Mouse (Mus musculus): ENCODE results near the gene Gtf3c5. TPM values are rescaled to one million over a fixed set of nuclear protein-coding genes. Genes with fewer than 3 reads are reported as not detected.

Gene Gtf3c5
- polyA plus RNA-seq, 1 experiment from 2014 or later = 37.2 TPM

GRCm38 (mm10) chr2:28537995-28538816 lies 45.3 kb downstream of the Gtf3c5 start:
- Histone ChIP-seq H3K4me1 (peaks cover 76% of the 10 kb centered on the region), H3K4me3 (replicated peaks) (no peak overlapping the region), H3K27me3 (replicated peaks) (no peaks in the 10 kb centered on the region), H3K4me2 (no peak overlapping the region), H3K36me3 (peaks cover 18% of the 10 kb centered on the region), H3K9ac (replicated peaks) (no peak overlapping the region), H3K9me3 (replicated peaks) (no peaks in the 10 kb centered on the region), H3K27ac (replicated peaks) (peak overlapping the region; percentile 78)
- no peak for ATAC-seq (ENCODE audit: low FRiP score)
- WGBS = 65% methylated on average over 8 of the region's 8 CpGs

GRCm38 (mm10) chr2:28537634-28537920 lies 46.0 kb downstream of the Gtf3c5 start:
- ATAC-seq (ENCODE audit: low FRiP score) = no peak
- no peaks in the 10 kb centered on the region for H3K9me3 ChIP-seq (replicated peaks)
- H3K9ac ChIP-seq (replicated peaks) = no peak overlapping the region
- H3K27ac ChIP-seq (replicated peaks) = no peak overlapping the region
- H3K27me3 ChIP-seq (replicated peaks) = no peaks in the 10 kb centered on the region
- H3K4me2 ChIP-seq = no peak overlapping the region
- 36% methylated on average over 4 of the region's 4 CpGs for WGBS
- H3K4me3 ChIP-seq (replicated peaks) = no peak overlapping the region
- H3K36me3 ChIP-seq = peaks cover 13% of the 10 kb centered on the region
- H3K4me1 ChIP-seq = peaks cover 82% of the 10 kb centered on the region

- Histone ChIP-seq H3K36me3 (peaks cover 7% of the 10 kb centered on the region), H3K4me1 (peaks cover 88% of the 10 kb centered on the region), H3K27me3 (replicated peaks) (no peaks in the 10 kb centered on the region), H3K27ac (replicated peaks) (no peak overlapping the region), H3K9ac (replicated peaks) (no peak overlapping the region), H3K4me2 (no peak overlapping the region), H3K4me3 (replicated peaks) (no peak overlapping the region), H3K9me3 (replicated peaks) (no peaks in the 10 kb centered on the region)
- no peak for ATAC-seq (ENCODE audit: low FRiP score)
- 73% methylated on average over 11 of the region's 11 CpGs for WGBS
These were observed 46.6 kb downstream of the Gtf3c5 start for GRCm38 (mm10) chr2:28536766-28537633.

DNA sequence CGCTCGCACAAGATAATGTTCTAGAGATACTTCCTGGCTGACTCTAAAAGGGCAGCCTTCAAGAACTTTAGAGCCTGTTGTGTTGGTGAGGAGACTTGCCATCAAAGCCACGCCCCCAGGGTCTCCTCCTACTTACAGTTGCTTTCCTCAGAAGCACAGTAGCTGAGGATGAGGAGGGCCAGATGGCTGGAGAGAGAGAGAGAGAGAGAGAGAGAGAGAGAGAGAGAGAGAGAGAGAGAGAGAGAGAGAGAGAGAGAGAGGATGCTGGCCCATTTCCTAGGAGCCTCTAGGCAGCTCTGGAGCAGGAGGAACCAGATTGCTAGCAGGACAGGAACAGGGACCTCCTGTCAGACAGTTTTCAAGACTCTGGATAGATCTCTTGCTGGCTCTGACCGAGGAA lies 47.4 kb downstream of the Gtf3c5 start:
- Histone ChIP-seq H3K9me3 (replicated peaks) (no peaks in the 10 kb centered on the region), H3K27me3 (replicated peaks) (no peaks in the 10 kb centered on the region), H3K27ac (replicated peaks) (no peak overlapping the region), H3K36me3 (0 out of 2 replicates have a peak, but pooled peaks cover 2% of the 10 kb centered on the region), H3K9ac (replicated peaks) (no peak overlapping the region), H3K4me3 (replicated peaks) (no peak overlapping the region), H3K4me1 (peaks cover 95% of the 10 kb centered on the region), H3K4me2 (0 out of 2 replicates have a peak overlapping the region, but pooled peaks have one; percentile 80)
- 70% methylated on average over 4 of the region's 4 CpGs for WGBS
- no peak for ATAC-seq (ENCODE audit: low FRiP score)

GRCm38 (mm10) chr2:28535650-28536049 lies 47.9 kb downstream of the Gtf3c5 start:
- Histone ChIP-seq H3K4me1 (peaks cover 98% of the 10 kb centered on the region), H3K4me2 (peak overlapping the region; percentile 80), H3K27me3 (replicated peaks) (no peaks in the 10 kb centered on the region), H3K27ac (replicated peaks) (peak overlapping the region; percentile 82), H3K9me3 (replicated peaks) (no peaks in the 10 kb centered on the region), H3K4me3 (replicated peaks) (0 out of 2 replicates have a peak overlapping the region, but pooled peaks have one; percentile 61), H3K36me3 (0 out of 2 replicates have a peak, but pooled peaks cover 2% of the 10 kb centered on the region), H3K9ac (replicated peaks) (peak overlapping the region; percentile 23; the same call in 1 of the 2 replicates)
- 28% methylated on average over 7 of the region's 7 CpGs for WGBS
- ATAC-seq (ENCODE audit: low FRiP score) = no peak

DNA sequence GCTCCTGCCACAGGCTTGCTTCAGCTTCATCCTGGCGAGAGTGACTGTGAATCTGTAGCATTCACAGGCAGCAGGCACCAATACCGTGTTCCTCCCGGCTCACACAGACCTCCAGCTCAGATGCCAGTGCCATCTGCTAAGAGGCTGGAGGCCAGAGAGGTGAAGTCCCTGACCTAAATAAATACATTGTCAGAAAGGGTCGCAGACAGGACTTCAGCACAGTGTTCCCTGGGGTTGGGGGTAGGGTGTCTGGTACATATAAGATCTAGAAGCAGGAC lies 48.3 kb downstream of the Gtf3c5 start:
- H3K4me1 ChIP-seq = peaks cover 98% of the 10 kb centered on the region
- H3K4me3 ChIP-seq (replicated peaks) = 0 out of 2 replicates have a peak overlapping the region, but pooled peaks have one; percentile 61
- no peaks in the 10 kb centered on the region for H3K27me3 ChIP-seq (replicated peaks)
- H3K36me3 ChIP-seq = no peaks in the 10 kb centered on the region
- H3K27ac ChIP-seq (replicated peaks) = peak overlapping the region; percentile 82
- ATAC-seq (ENCODE audit: low FRiP score) = no peak
- no peaks in the 10 kb centered on the region for H3K9me3 ChIP-seq (replicated peaks)
- WGBS = 29% methylated on average over 4 of the region's 4 CpGs
- H3K9ac ChIP-seq (replicated peaks) = peak overlapping the region; percentile 23; the same call in 1 of the 2 replicates
- H3K4me2 ChIP-seq = peak overlapping the region; percentile 80

DNA sequence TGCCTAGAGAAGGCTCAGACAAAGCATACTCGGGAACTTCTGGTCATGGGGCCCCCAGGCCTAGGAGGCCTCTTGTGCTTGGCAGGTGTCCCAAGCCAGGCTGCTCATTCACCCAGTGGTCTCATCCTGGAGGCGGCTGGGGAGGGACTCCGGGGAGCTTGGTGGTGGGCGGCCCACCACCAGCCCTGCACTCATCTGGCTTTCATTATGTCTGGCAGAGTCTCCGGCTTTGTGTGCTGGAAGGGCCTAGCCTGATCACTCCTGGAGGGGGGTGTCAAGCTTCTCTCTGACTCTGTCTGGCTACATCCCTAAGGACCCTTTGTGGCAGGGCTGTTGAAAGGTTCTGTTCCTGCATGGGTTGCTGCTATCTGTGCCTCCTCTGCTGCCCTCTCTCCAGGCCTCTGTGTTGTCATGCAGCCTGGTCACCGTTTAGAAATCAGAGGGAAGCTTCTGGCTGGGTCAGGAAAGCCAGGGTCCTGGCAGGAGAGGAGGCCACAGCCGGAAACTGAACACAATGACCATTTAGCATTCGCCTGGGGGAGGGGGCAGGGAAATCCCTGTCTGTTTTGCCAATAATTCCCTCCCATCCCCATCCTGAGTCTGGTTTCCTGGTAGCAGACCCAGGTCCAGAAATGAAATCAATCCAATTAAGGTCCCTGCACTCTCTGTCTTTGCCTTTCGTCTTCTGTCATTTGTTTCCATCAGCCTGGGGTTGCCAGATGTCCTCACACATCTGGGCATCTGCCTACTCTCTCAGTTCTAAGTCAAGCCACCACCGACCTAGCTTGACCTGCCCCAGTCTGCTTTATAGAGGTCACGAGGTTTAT lies 48.9 kb downstream of the Gtf3c5 start:
- no peaks in the 10 kb centered on the region for H3K9me3 ChIP-seq (replicated peaks)
- H3K4me1 ChIP-seq = peaks cover 98% of the 10 kb centered on the region
- H3K27me3 ChIP-seq (replicated peaks) = no peaks in the 10 kb centered on the region
- H3K9ac ChIP-seq (replicated peaks) = peak overlapping the region; percentile 73
- ATAC-seq (ENCODE audit: low FRiP score) = peak; percentile 18
- H3K4me3 ChIP-seq (replicated peaks) = peak overlapping the region; percentile 61
- H3K4me2 ChIP-seq = peak overlapping the region; percentile 80
- 26% methylated on average over 11 of the region's 11 CpGs for WGBS
- no peaks in the 10 kb centered on the region for H3K36me3 ChIP-seq
- H3K27ac ChIP-seq (replicated peaks) = peak overlapping the region; percentile 82

DNA sequence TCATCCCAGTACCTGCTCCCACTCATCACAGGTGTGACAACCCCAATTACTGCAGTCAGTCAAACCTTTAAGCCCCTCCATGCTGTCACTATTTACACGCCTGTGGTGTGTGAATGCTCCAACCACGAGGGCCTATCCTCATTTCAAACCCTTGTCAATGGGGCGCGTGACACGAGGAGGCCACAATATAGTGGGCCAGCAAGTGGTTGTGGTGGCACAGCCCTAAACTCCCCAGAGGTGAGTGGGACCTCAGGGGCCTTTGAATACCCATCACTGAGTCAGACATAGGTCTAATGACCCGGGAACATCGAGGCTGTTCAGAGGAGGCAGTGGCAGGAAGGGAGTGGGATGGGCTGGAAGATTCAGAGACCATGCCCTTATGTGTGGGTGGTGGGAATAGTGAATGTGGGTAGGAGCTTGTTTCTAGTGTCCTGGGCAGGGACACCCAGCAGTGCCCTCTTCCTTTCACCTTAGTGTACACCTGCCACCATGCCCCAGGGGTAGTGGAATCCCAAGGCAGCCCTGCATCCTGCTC lies 49.6 kb downstream of the Gtf3c5 start:
- peak; percentile 8 for ATAC-seq (ENCODE audit: low FRiP score)
- Histone ChIP-seq H3K36me3 (no peaks in the 10 kb centered on the region), H3K4me3 (replicated peaks) (peak overlapping the region; percentile 61), H3K4me2 (peak overlapping the region; percentile 80), H3K27ac (replicated peaks) (peak overlapping the region; percentile 82), H3K27me3 (replicated peaks) (no peaks in the 10 kb centered on the region), H3K9ac (replicated peaks) (peak overlapping the region; percentile 73), H3K9me3 (replicated peaks) (no peaks in the 10 kb centered on the region), H3K4me1 (peaks cover 98% of the 10 kb centered on the region)
- WGBS = 44% methylated on average over 7 of the region's 7 CpGs

- ATAC-seq (ENCODE audit: low FRiP score) = peak; percentile 94
- WGBS = 3% methylated on average over 49 of the region's 49 CpGs
- H3K4me2 ChIP-seq = peak overlapping the region; percentile 80
These were observed 50.4 kb downstream of the Gtf3c5 start for GRCm38 (mm10) chr2:28532938-28533771.

GRCm38 (mm10) chr2:28530311-28530710 lies 53.2 kb downstream of the Gtf3c5 start:
- no peak for ATAC-seq (ENCODE audit: low FRiP score)
- Histone ChIP-seq H3K4me2 (no peak overlapping the region), H3K4me1 (peaks cover 98% of the 10 kb centered on the region), H3K9me3 (replicated peaks) (no peaks in the 10 kb centered on the region), H3K9ac (replicated peaks) (no peak overlapping the region), H3K27ac (replicated peaks) (peak overlapping the region; percentile 15; the same call in 1 of the 2 replicates), H3K36me3 (no peaks in the 10 kb centered on the region), H3K27me3 (replicated peaks) (no peaks in the 10 kb centered on the region), H3K4me3 (replicated peaks) (no peak overlapping the region)
- 55% methylated on average over 7 of the region's 7 CpGs for WGBS

More at GRCm38 (mm10) chr2:28532938-28533771, 50.4 kb downstream of the Gtf3c5 start:
- Histone ChIP-seq H3K4me3 (replicated peaks) (peak overlapping the region; percentile 61), H3K27me3 (replicated peaks) (no peaks in the 10 kb centered on the region), H3K9me3 (replicated peaks) (no peaks in the 10 kb centered on the region), H3K4me1 (peaks cover 98% of the 10 kb centered on the region), H3K36me3 (no peaks in the 10 kb centered on the region), H3K9ac (replicated peaks) (peak overlapping the region; percentile 73), H3K27ac (replicated peaks) (peak overlapping the region; percentile 82)
